Mouse (Mus musculus): ENCODE measurements around the gene Adat1. TPM values are rescaled to one million over a fixed set of nuclear protein-coding genes. Genes with fewer than 3 reads are reported as not detected.

Gene Adat1
- polyA plus RNA-seq, 1 experiment from 2014 or later = 11.1 TPM

GRCm38 (mm10) chr8:111964849-111965561 lies 27.1 kb downstream of the Adat1 start:
- Histone ChIP-seq H3K4me3 (no peak overlapping the region), H3K9ac (no peak overlapping the region), H3K27me3 (replicated peaks) (no peaks in the 10 kb centered on the region), H3K9me3 (no peaks in the 10 kb centered on the region), H3K27ac (no peak overlapping the region), H3K4me2 (replicated peaks) (no peak overlapping the region), H3K36me3 (peaks cover 11% of the 10 kb centered on the region; the same call in 1 of the 2 replicates), H3K4me1 (no peaks in the 10 kb centered on the region)
- 76% methylated on average over 7 of the region's 7 CpGs for WGBS
- ATAC-seq (ENCODE audit: low FRiP score, low read depth) = no peak

- WGBS = 61% methylated on average over 5 of the region's 5 CpGs
Measured at GRCm38 (mm10) chr8:111964351-111964750, 27.8 kb downstream of the Adat1 start.

GRCm38 (mm10) chr8:111963546-111963945 lies 28.6 kb downstream of the Adat1 start:
- Histone ChIP-seq H3K4me2 (replicated peaks) (no peak overlapping the region), H3K9me3 (no peaks in the 10 kb centered on the region), H3K4me3 (no peak overlapping the region), H3K27me3 (replicated peaks) (no peaks in the 10 kb centered on the region), H3K36me3 (peaks cover 11% of the 10 kb centered on the region; the same call in 1 of the 2 replicates), H3K27ac (no peak overlapping the region), H3K4me1 (no peaks in the 10 kb centered on the region), H3K9ac (no peak overlapping the region)
- no peak for ATAC-seq (ENCODE audit: low FRiP score, low read depth)
- 81% methylated on average over 4 of the region's 4 CpGs for WGBS

More at GRCm38 (mm10) chr8:111964351-111964750, 27.8 kb downstream of the Adat1 start:
- Histone ChIP-seq H3K4me3 (no peak overlapping the region), H3K27me3 (replicated peaks) (no peaks in the 10 kb centered on the region), H3K4me2 (replicated peaks) (no peak overlapping the region), H3K9me3 (no peaks in the 10 kb centered on the region), H3K9ac (no peak overlapping the region), H3K4me1 (no peaks in the 10 kb centered on the region), H3K36me3 (peaks cover 11% of the 10 kb centered on the region; the same call in 1 of the 2 replicates), H3K27ac (no peak overlapping the region)
- no peak for ATAC-seq (ENCODE audit: low FRiP score, low read depth)

- H3K9ac ChIP-seq = no peak overlapping the region
- 75% methylated on average over 10 of the region's 10 CpGs for WGBS
- H3K4me2 ChIP-seq (replicated peaks) = no peak overlapping the region
- no peak for ATAC-seq (ENCODE audit: low FRiP score, low read depth)
- peaks cover 13% of the 10 kb centered on the region; the same call in 1 of the 2 replicates for H3K36me3 ChIP-seq
- no peaks in the 10 kb centered on the region for H3K4me1 ChIP-seq
- H3K9me3 ChIP-seq = no peaks in the 10 kb centered on the region
- no peak overlapping the region for H3K4me3 ChIP-seq
- H3K27me3 ChIP-seq (replicated peaks) = no peaks in the 10 kb centered on the region
- H3K27ac ChIP-seq = no peak overlapping the region
Measured at GRCm38 (mm10) chr8:111963091-111963490, 29.0 kb downstream of the Adat1 start.

GRCm38 (mm10) chr8:111962589-111962988 lies 29.5 kb downstream of the Adat1 start:
- H3K4me2 ChIP-seq (replicated peaks) = no peak overlapping the region
- H3K9me3 ChIP-seq = no peaks in the 10 kb centered on the region
- no peak for ATAC-seq (ENCODE audit: low FRiP score, low read depth)
- H3K4me1 ChIP-seq = no peaks in the 10 kb centered on the region
- 65% methylated on average over 1 of the region's 1 CpGs for WGBS
- H3K27ac ChIP-seq = no peak overlapping the region
- H3K27me3 ChIP-seq (replicated peaks) = no peaks in the 10 kb centered on the region
- H3K36me3 ChIP-seq = peaks cover 15% of the 10 kb centered on the region; the same call in 1 of the 2 replicates
- no peak overlapping the region for H3K9ac ChIP-seq
- no peak overlapping the region for H3K4me3 ChIP-seq

- Histone ChIP-seq H3K9ac (no peak overlapping the region), H3K27ac (no peak overlapping the region), H3K36me3 (peaks cover 23% of the 10 kb centered on the region), H3K9me3 (no peaks in the 10 kb centered on the region), H3K4me2 (replicated peaks) (no peak overlapping the region), H3K27me3 (replicated peaks) (no peaks in the 10 kb centered on the region), H3K4me1 (no peaks in the 10 kb centered on the region), H3K4me3 (no peak overlapping the region)
- 76% methylated on average over 3 of the region's 3 CpGs for WGBS
- ATAC-seq (ENCODE audit: low FRiP score, low read depth) = no peak
Measured at GRCm38 (mm10) chr8:111961330-111961729, 30.8 kb downstream of the Adat1 start.

- H3K9me3 ChIP-seq = no peaks in the 10 kb centered on the region
- H3K27ac ChIP-seq = no peak overlapping the region
- H3K4me1 ChIP-seq = no peaks in the 10 kb centered on the region
- H3K27me3 ChIP-seq (replicated peaks) = no peaks in the 10 kb centered on the region
- no peak overlapping the region for H3K9ac ChIP-seq
- 74% methylated on average over 15 of the region's 15 CpGs for WGBS
- H3K4me2 ChIP-seq (replicated peaks) = no peak overlapping the region
- peaks cover 28% of the 10 kb centered on the region for H3K36me3 ChIP-seq
- ATAC-seq (ENCODE audit: low FRiP score, low read depth) = no peak
- H3K4me3 ChIP-seq = no peak overlapping the region
Measured at GRCm38 (mm10) chr8:111960591-111961321, 31.3 kb downstream of the Adat1 start.

- ATAC-seq (ENCODE audit: low FRiP score, low read depth) = no peak
- no peaks in the 10 kb centered on the region for H3K9me3 ChIP-seq
- H3K4me3 ChIP-seq = no peak overlapping the region
- no peaks in the 10 kb centered on the region for H3K27me3 ChIP-seq (replicated peaks)
- peaks cover 52% of the 10 kb centered on the region for H3K36me3 ChIP-seq
- no peaks in the 10 kb centered on the region for H3K4me1 ChIP-seq
- no peak overlapping the region for H3K4me2 ChIP-seq (replicated peaks)
- H3K9ac ChIP-seq = no peak overlapping the region
- WGBS = 94% methylated on average over 2 of the region's 2 CpGs
- H3K27ac ChIP-seq = no peak overlapping the region
Measured at GRCm38 (mm10) chr8:111957231-111957630, 34.9 kb downstream of the Adat1 start.

GRCm38 (mm10) chr8:111955879-111956278 lies 36.2 kb downstream of the Adat1 start:
- no peak for ATAC-seq (ENCODE audit: low FRiP score, low read depth)
- Histone ChIP-seq H3K4me2 (replicated peaks) (no peak overlapping the region), H3K27me3 (replicated peaks) (no peaks in the 10 kb centered on the region), H3K9ac (no peak overlapping the region), H3K4me3 (no peak overlapping the region), H3K9me3 (no peaks in the 10 kb centered on the region), H3K36me3 (peaks cover 58% of the 10 kb centered on the region), H3K27ac (no peak overlapping the region), H3K4me1 (no peaks in the 10 kb centered on the region)
- 89% methylated on average over 5 of the region's 5 CpGs for whole genome bisulfite sequencing

GRCm38 (mm10) chr8:111954844-111955594 lies 37.1 kb downstream of the Adat1 start:
- H3K9me3 ChIP-seq = no peaks in the 10 kb centered on the region
- no peak for ATAC-seq (ENCODE audit: low FRiP score, low read depth)
- WGBS = 89% methylated on average over 4 of the region's 4 CpGs
- no peak overlapping the region for H3K9ac ChIP-seq
- H3K4me3 ChIP-seq = no peak overlapping the region
- H3K27me3 ChIP-seq (replicated peaks) = no peaks in the 10 kb centered on the region
- H3K27ac ChIP-seq = no peak overlapping the region
- no peaks in the 10 kb centered on the region for H3K4me1 ChIP-seq
- no peak overlapping the region for H3K4me2 ChIP-seq (replicated peaks)
- peaks cover 55% of the 10 kb centered on the region for H3K36me3 ChIP-seq

- no peak for ATAC-seq (ENCODE audit: low FRiP score, low read depth)
Measured at GRCm38 (mm10) chr8:111951936-111952335, 40.2 kb downstream of the Adat1 start.

GRCm38 (mm10) chr8:111951317-111951716 lies 40.8 kb downstream of the Adat1 start:
- Histone ChIP-seq H3K27ac (no peak overlapping the region), H3K9ac (no peak overlapping the region), H3K9me3 (no peaks in the 10 kb centered on the region), H3K4me3 (no peak overlapping the region), H3K4me1 (no peaks in the 10 kb centered on the region), H3K27me3 (replicated peaks) (no peaks in the 10 kb centered on the region), H3K4me2 (replicated peaks) (no peak overlapping the region), H3K36me3 (peaks cover 61% of the 10 kb centered on the region)
- ATAC-seq (ENCODE audit: low FRiP score, low read depth) = no peak
- WGBS = 97% methylated on average over 7 of the region's 7 CpGs

More at GRCm38 (mm10) chr8:111951936-111952335, 40.2 kb downstream of the Adat1 start:
- H3K4me2 ChIP-seq (replicated peaks) = no peak overlapping the region
- no peak overlapping the region for H3K4me3 ChIP-seq
- no peak overlapping the region for H3K9ac ChIP-seq
- WGBS = 98% methylated on average over 5 of the region's 5 CpGs
- no peaks in the 10 kb centered on the region for H3K9me3 ChIP-seq
- H3K27ac ChIP-seq = no peak overlapping the region
- peaks cover 63% of the 10 kb centered on the region for H3K36me3 ChIP-seq
- H3K4me1 ChIP-seq = no peaks in the 10 kb centered on the region
- H3K27me3 ChIP-seq (replicated peaks) = no peaks in the 10 kb centered on the region
